ENCODE assay signal across 19 mouse cellular contexts in the genomic region with DNA sequence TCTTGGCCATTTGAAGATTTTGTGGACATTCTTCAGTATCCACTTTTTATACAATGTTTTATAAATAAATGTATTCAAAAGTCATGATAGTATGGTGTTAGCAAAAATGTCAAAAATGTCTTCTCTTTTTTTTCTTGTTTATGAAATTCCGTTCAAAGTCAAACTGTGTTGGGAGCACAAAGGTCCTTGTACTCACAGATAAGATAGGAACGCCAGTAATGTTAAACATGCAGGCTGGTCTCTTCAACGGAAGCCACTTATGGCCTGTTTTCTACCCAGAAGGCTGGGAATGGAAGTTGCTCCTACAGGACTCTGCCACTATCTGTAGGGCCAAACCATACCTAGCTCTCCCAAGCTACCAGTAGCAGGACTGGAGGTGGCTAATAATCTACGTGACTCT. TPM values are rescaled to one million over a fixed set of nuclear protein-coding genes. Genes with fewer than 3 reads are reported as not detected.
A peak's percentile ranks its signal among the peaks of the same experiment; 100 is the strongest.
DNase-seq lines count a peak whose midpoint lies in the region; ATAC-seq lines count a peak whose summit lies in the region.
"Had no signal": no experiment of that assay in that cellular context is flagged by ENCODE, and none has a peak within 500 bp of the region (broad histone marks: within the 10 kb centered on the region; RNA-seq: fewer than 3 reads in every experiment).

No protein-coding gene starts in this region.

- intact Hi-C loops in heart, postnatal 14 days (cut with DNase I), result no loop called here

- no peaks in the 10 kb centered on the region for H3K4me1 ChIP-seq in heart, embryonic 11.5 days (ENCODE audit: control insufficient read depth, insufficient read depth, low read length)
- peaks cover 4% of the 10 kb centered on the region; the same call in 1 of the 2 replicates for H3K4me1 ChIP-seq in heart, embryonic 15.5 days (replicated peaks)
- H3K4me1 ChIP-seq in kidney, embryonic 15.5 days, result no peaks in the 10 kb centered on the region
- H3K4me1 ChIP-seq: embryonic facial prominence, embryonic 15.5 days had no signal

- DNase-seq in heart, postnatal 14 days, result no peak
- no peak for DNase-seq in heart, adult 11 months
- no peak for DNase-seq in kidney, postnatal 25 days
- peak; percentile 3 for DNase-seq in lung, postnatal 36 days
- DNase-seq in lung, postnatal 25 days (ENCODE audit: low spot score), result no peak
- DNase-seq: adrenal gland, postnatal 10 days; cerebellum, adult 11 months; cerebellum, adult 8-10 months; cerebellum, postnatal 14 days; embryo, embryonic 11 days; gastrocnemius, postnatal 36 days; kidney, adult 11 months had no signal

- 0 out of 2 replicates have a peak overlapping the region, but pooled peaks have one; percentile 29 for H3K27ac ChIP-seq in heart, embryonic 11.5 days (ENCODE audit: low read depth, low read length)
- peak overlapping the region; percentile 66 for H3K27ac ChIP-seq in heart, embryonic 15.5 days
- H3K27ac ChIP-seq in kidney, embryonic 15.5 days, result 0 out of 2 replicates have a peak overlapping the region, but pooled peaks have one; percentile 51
- H3K27ac ChIP-seq: embryonic facial prominence, embryonic 15.5 days; hindbrain, embryonic 15.5 days had no signal

- 31% methylated on average over 4 of the region's 4 CpGs for whole genome bisulfite sequencing in heart, embryonic 11.5 days (ENCODE audit: insufficient replicate concordance)
- WGBS in heart, embryonic 15.5 days, result 30% methylated on average over 4 of the region's 4 CpGs
- 77% methylated on average over 4 of the region's 4 CpGs for WGBS in kidney, embryonic 15.5 days

- no peak overlapping the region for H3K9ac ChIP-seq in heart, embryonic 11.5 days (ENCODE audit: low read depth, low read length)
- no peak overlapping the region for H3K9ac ChIP-seq in heart, embryonic 15.5 days
- no peak overlapping the region for H3K9ac ChIP-seq in kidney, embryonic 15.5 days
- H3K9ac ChIP-seq: embryonic facial prominence, embryonic 15.5 days; forebrain, embryonic 15.5 days; hindbrain, embryonic 15.5 days had no signal

- H3K4me2 ChIP-seq in heart, embryonic 11.5 days, result no peak overlapping the region
- H3K4me2 ChIP-seq in heart, embryonic 15.5 days, result no peak overlapping the region
- H3K4me2 ChIP-seq in kidney, embryonic 15.5 days, result no peak overlapping the region
- H3K4me2 ChIP-seq: embryonic facial prominence, embryonic 15.5 days; forebrain, embryonic 15.5 days; hindbrain, embryonic 15.5 days had no signal

- no peak for ATAC-seq in heart, embryonic 11.5 days (replicated peaks; ENCODE audit: insufficient number of reproducible peaks, low FRiP score, low TSS enrichment)
- ATAC-seq in heart, embryonic 15.5 days (replicated peaks; ENCODE audit: insufficient number of reproducible peaks, insufficient read depth, low FRiP score, low read depth), result no peak
- ATAC-seq in kidney, embryonic 15.5 days (replicated peaks; ENCODE audit: low FRiP score), result no peak
- ATAC-seq: forebrain, embryonic 15.5 days had no signal

- no peak overlapping the region for H3K4me3 ChIP-seq in heart, embryonic 11.5 days (ENCODE audit: low read depth, low read length)
- no peak overlapping the region for H3K4me3 ChIP-seq in heart, embryonic 15.5 days
- no peak overlapping the region for H3K4me3 ChIP-seq in kidney, embryonic 15.5 days (replicated peaks)
- H3K4me3 ChIP-seq: embryonic facial prominence, embryonic 15.5 days; forebrain, embryonic 15.5 days; hindbrain, embryonic 15.5 days had no signal

- H3K9me3 ChIP-seq in heart, embryonic 11.5 days (replicated peaks; ENCODE audit: control insufficient read depth, low read length), result no peaks in the 10 kb centered on the region
- H3K9me3 ChIP-seq in heart, embryonic 15.5 days (replicated peaks), result no peaks in the 10 kb centered on the region
- H3K9me3 ChIP-seq in kidney, embryonic 15.5 days (replicated peaks), result no peaks in the 10 kb centered on the region
- H3K9me3 ChIP-seq: embryonic facial prominence, embryonic 15.5 days; forebrain, embryonic 15.5 days; hindbrain, embryonic 15.5 days had no signal

- no peaks in the 10 kb centered on the region for H3K36me3 ChIP-seq in heart, embryonic 11.5 days (ENCODE audit: control insufficient read depth, insufficient read depth, low read length)
- no peaks in the 10 kb centered on the region for H3K36me3 ChIP-seq in heart, embryonic 15.5 days
- no peaks in the 10 kb centered on the region for H3K36me3 ChIP-seq in kidney, embryonic 15.5 days
- H3K36me3 ChIP-seq: embryonic facial prominence, embryonic 15.5 days; forebrain, embryonic 15.5 days; hindbrain, embryonic 15.5 days had no signal

- H3K27me3 ChIP-seq in heart, embryonic 11.5 days (ENCODE audit: control insufficient read depth, insufficient read depth, low read length), result no peaks in the 10 kb centered on the region
- H3K27me3 ChIP-seq in heart, embryonic 15.5 days, result no peaks in the 10 kb centered on the region
- no peaks in the 10 kb centered on the region for H3K27me3 ChIP-seq in kidney, embryonic 15.5 days
- H3K27me3 ChIP-seq: embryonic facial prominence, embryonic 15.5 days; forebrain, embryonic 15.5 days; hindbrain, embryonic 15.5 days had no signal

RNA-seq across cellular contexts. Expression of gene Arxes2, which starts 34.1 kb away (rescaled TPM):
- polyA plus RNA-seq in heart, embryonic 11.5 days (2014; fragmentation: Nextera tagmentation; extraction: Ambion mirVana), result 91.8 and 97.4 TPM in 2 replicates
- total RNA-seq in heart, postnatal 14 days (2021), result 1 to 10 TPM; 3.1 to 5.2 TPM
- polyA plus RNA-seq in heart, embryonic 15.5 days (2015; fragmentation: Nextera tagmentation; extraction: Ambion mirVana), result 58.6 and 61.2 TPM in 2 replicates
- polyA plus RNA-seq in kidney, embryonic 15.5 days (2015; fragmentation: Nextera tagmentation; extraction: Ambion mirVana), result 79.1 and 82.6 TPM in 2 replicates
- total RNA-seq: MEL had no signal
